Mouse (Mus musculus): ENCODE data around the gene Fam181a.

DNA sequence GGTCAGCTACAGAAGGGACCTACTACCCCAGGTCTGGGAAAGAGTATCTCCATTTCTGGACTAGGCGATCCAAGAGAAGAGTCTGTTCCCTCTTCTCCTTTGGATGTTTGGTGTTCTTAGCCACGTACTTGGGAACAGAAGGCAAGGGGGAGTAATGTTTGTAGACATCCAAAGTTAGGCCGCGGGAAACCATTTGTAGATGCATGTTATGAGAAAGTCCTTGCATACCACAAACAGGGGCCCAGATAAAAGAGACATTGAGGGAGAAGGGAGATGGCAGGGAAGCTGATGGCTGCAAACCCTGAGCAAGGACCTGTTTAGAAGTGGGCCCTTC is 45.6 kb downstream of the Fam181a start:
- TF ChIP-seq CTCF (IDR thresholded peaks at IDR 0.05; ENCODE audit: borderline replicate concordance, insufficient read depth, low read depth, low read length) (no peak), POLR2A (IDR thresholded peaks at IDR 0.05; ENCODE audit: borderline replicate concordance, insufficient read depth, low read length) (no peak)

All from cerebellum, adult 2 months (tissue).